In genomic region chr2:10001591-10001990, GRCm38 (mm10) we compare ENCODE assay signal across 18 mouse cellular contexts.
"Had no signal": no experiment of that assay in that cellular context is flagged by ENCODE, and none has a peak within 500 bp of the region (broad histone marks: within the 10 kb centered on the region; RNA-seq: fewer than 3 reads in every experiment).

No protein-coding gene starts in this region.

- ATAC-seq: midbrain, embryonic 16.5 days had no signal

- H3K9ac ChIP-seq: lung, embryonic 14.5 days; midbrain, embryonic 12.5 days; neural tube, embryonic 13.5 days; neural tube, embryonic 15.5 days had no signal

- H3K36me3 ChIP-seq: midbrain, embryonic 10.5 days; midbrain, embryonic 12.5 days; neural tube, embryonic 13.5 days; neural tube, embryonic 15.5 days had no signal

- H3K27ac ChIP-seq: midbrain, embryonic 10.5 days; midbrain, embryonic 12.5 days; neural tube, embryonic 13.5 days; neural tube, embryonic 15.5 days had no signal

- H3K4me2 ChIP-seq: lung, embryonic 14.5 days; midbrain, embryonic 12.5 days; neural tube, embryonic 13.5 days; neural tube, embryonic 15.5 days had no signal

- DNase-seq: lung, adult 18-20 months; lung, embryonic 14.5 days; lung, postnatal 10 days; lung, postnatal 4 days; midbrain, embryonic 14.5 days; retina, postnatal 1 day; right cerebral cortex, adult 18-20 months; right cerebral cortex, postnatal 14 days; right cerebral cortex, postnatal 4 days; spleen, adult 18-20 months; thymus, adult 2 months; thymus, postnatal 25 days had no signal

- H3K4me3 ChIP-seq: midbrain, embryonic 10.5 days; midbrain, embryonic 12.5 days; myocyte; neural tube, embryonic 13.5 days; neural tube, embryonic 15.5 days had no signal

- H3K9me3 ChIP-seq: midbrain, embryonic 10.5 days; midbrain, embryonic 12.5 days; neural tube, embryonic 13.5 days; neural tube, embryonic 15.5 days had no signal

- H3K4me1 ChIP-seq: midbrain, embryonic 10.5 days; midbrain, embryonic 12.5 days; neural tube, embryonic 15.5 days had no signal

- H3K27me3 ChIP-seq: midbrain, embryonic 12.5 days; neural tube, embryonic 13.5 days; neural tube, embryonic 15.5 days had no signal
